Mouse (Mus musculus) bone marrow macrophage, adult 2 months (primary cell): ENCODE data around the gene Cntnap4. TPM values are rescaled to one million over a fixed set of nuclear protein-coding genes. Genes with fewer than 3 reads are reported as not detected.
"Not testable (repeated sequence)": the region's sequence is repeated elsewhere in the genome, so short reads cannot be mapped to it uniquely, and the experiment has no call there.

Source experiments
- H3K27ac ChIP-seq: 2 replicates; pipeline ENCODE4 v1.5.1; 2012; ENCODE audit warnings: low read depth, low read length; ENCODE audit not compliant: insufficient read depth
- H3K4me1 ChIP-seq: 2 replicates; pipeline ENCODE4 v1.6.1; 2012; ENCODE audit warnings: low read length; ENCODE audit not compliant: control insufficient read depth, insufficient read depth
- H3K4me3 ChIP-seq: 2 replicates; pipeline ENCODE4 v1.5.1; 2012; ENCODE audit warnings: mild to moderate bottlenecking, low read length, moderate library complexity; ENCODE audit not compliant: insufficient read depth
- CTCF ChIP-seq: IDR thresholded peaks from 2 replicates; pipeline ENCODE4 v1.5.1; 2012; ENCODE audit warnings: low read depth, mild to moderate bottlenecking, low read length, moderate library complexity
- POLR2A ChIP-seq: IDR thresholded peaks from 2 replicates; pipeline ENCODE4 v1.6.1; 2012; ENCODE audit warnings: mild to moderate bottlenecking, low read depth, low read length, borderline replicate concordance
- polyA plus RNA-seq: library from polyadenylated mRNA; stranded (reverse); fragments of >200 nt; gene quantifications from 2 replicates; pipeline ENCODE4 v1.2.4, GENCODE M21; 2012; ENCODE audit not compliant: missing spikeins, insufficient read depth, insufficient read length

The Cntnap4 gene
- polyA plus RNA-seq, 1 experiment, result not detected

- H3K27ac ChIP-seq, result no peak overlapping the region
- no peaks in the 10 kb centered on the region for H3K4me1 ChIP-seq
- H3K4me3 ChIP-seq, result no peak overlapping the region
- TF ChIP-seq POLR2A, result no peak
Measured at GRCm38 (mm10) chr8:112716982-112717381, 147.1 kb downstream of the Cntnap4 start.

- Histone ChIP-seq H3K27ac (no peak overlapping the region), H3K4me3 (no peak overlapping the region), H3K4me1 (no peaks in the 10 kb centered on the region)
- TF ChIP-seq POLR2A (no peak), CTCF (no peak)
Measured at GRCm38 (mm10) chr8:112724918-112725317, 155.1 kb downstream of the Cntnap4 start.

GRCm38 (mm10) chr8:112730583-112731432 lies 161.0 kb downstream of the Cntnap4 start:
- TF ChIP-seq POLR2A (no peak), CTCF (no peak)
- Histone ChIP-seq H3K4me3 (no peak overlapping the region), H3K27ac (no peak overlapping the region), H3K4me1 (no peaks in the 10 kb centered on the region)

- Histone ChIP-seq H3K4me3 (no peak overlapping the region), H3K4me1 (no peaks in the 10 kb centered on the region), H3K27ac (no peak overlapping the region)
- TF ChIP-seq CTCF, result no peak
- TF ChIP-seq POLR2A, result no peak
Measured at GRCm38 (mm10) chr8:112735575-112735974, 165.7 kb downstream of the Cntnap4 start.

- no peak overlapping the region for H3K27ac ChIP-seq
- no peak for TF ChIP-seq CTCF
- TF ChIP-seq POLR2A, result no peak
- no peaks in the 10 kb centered on the region for H3K4me1 ChIP-seq
- no peak overlapping the region for H3K4me3 ChIP-seq
Measured at GRCm38 (mm10) chr8:112743331-112743730, 173.5 kb downstream of the Cntnap4 start.

GRCm38 (mm10) chr8:112747296-112747695 lies 177.5 kb downstream of the Cntnap4 start:
- Histone ChIP-seq H3K27ac (no peak overlapping the region), H3K4me1 (no peaks in the 10 kb centered on the region), H3K4me3 (no peak overlapping the region)
- TF ChIP-seq CTCF (no peak), POLR2A (no peak)

- H3K4me1 ChIP-seq, result no peaks in the 10 kb centered on the region
- TF ChIP-seq CTCF (no peak), POLR2A (no peak)
- H3K4me3 ChIP-seq, result no peak overlapping the region
- H3K27ac ChIP-seq, result no peak overlapping the region
Measured at GRCm38 (mm10) chr8:112755171-112755570, 185.3 kb downstream of the Cntnap4 start.

- Histone ChIP-seq H3K4me1 (no peaks in the 10 kb centered on the region), H3K27ac (no peak overlapping the region), H3K4me3 (no peak overlapping the region)
- TF ChIP-seq POLR2A (no peak), CTCF (no peak)
Measured at GRCm38 (mm10) chr8:112803058-112803457, 233.2 kb downstream of the Cntnap4 start.

- no peaks in the 10 kb centered on the region for H3K4me1 ChIP-seq
- H3K4me3 ChIP-seq, result no peak overlapping the region
- no peak overlapping the region for H3K27ac ChIP-seq
- TF ChIP-seq CTCF, result no peak
- TF ChIP-seq POLR2A, result no peak
Measured at GRCm38 (mm10) chr8:112809382-112809781, 239.5 kb downstream of the Cntnap4 start.

GRCm38 (mm10) chr8:112841057-112841456 lies 271.2 kb downstream of the Cntnap4 start:
- Histone ChIP-seq H3K4me3 (no peak overlapping the region), H3K27ac (no peak overlapping the region), H3K4me1 (no peaks in the 10 kb centered on the region)
- TF ChIP-seq POLR2A (no peak), CTCF (no peak)

- H3K27ac ChIP-seq, H3K4me3 ChIP-seq, H3K4me1 ChIP-seq: not testable (repeated sequence)
Measured at GRCm38 (mm10) chr8:112849541-112849940, 279.7 kb downstream of the Cntnap4 start.
